Mouse (Mus musculus) brain, embryonic 14.5 days (tissue): ENCODE measurements around the gene Cdk19.

Experiments used
- CTCF ChIP-seq: fragments of 200-500 bp; IDR thresholded peaks from 2 replicates; pipeline ENCODE4 v1.5.1; 2012; ENCODE audit warnings: inconsistent platforms, mild to moderate bottlenecking, moderate library complexity, borderline replicate concordance; ENCODE audit not compliant: insufficient read depth, insufficient read length; ENCODE audit errors: extremely low read depth
- POLR2A ChIP-seq: fragments of 200-500 bp; IDR thresholded peaks from 2 replicates; pipeline ENCODE4 v1.6.1; 2012; ENCODE audit warnings: mild to moderate bottlenecking, inconsistent platforms, borderline replicate concordance; ENCODE audit not compliant: poor library complexity, insufficient read depth, insufficient read length, severe bottlenecking; ENCODE audit errors: extremely low read depth

DNA sequence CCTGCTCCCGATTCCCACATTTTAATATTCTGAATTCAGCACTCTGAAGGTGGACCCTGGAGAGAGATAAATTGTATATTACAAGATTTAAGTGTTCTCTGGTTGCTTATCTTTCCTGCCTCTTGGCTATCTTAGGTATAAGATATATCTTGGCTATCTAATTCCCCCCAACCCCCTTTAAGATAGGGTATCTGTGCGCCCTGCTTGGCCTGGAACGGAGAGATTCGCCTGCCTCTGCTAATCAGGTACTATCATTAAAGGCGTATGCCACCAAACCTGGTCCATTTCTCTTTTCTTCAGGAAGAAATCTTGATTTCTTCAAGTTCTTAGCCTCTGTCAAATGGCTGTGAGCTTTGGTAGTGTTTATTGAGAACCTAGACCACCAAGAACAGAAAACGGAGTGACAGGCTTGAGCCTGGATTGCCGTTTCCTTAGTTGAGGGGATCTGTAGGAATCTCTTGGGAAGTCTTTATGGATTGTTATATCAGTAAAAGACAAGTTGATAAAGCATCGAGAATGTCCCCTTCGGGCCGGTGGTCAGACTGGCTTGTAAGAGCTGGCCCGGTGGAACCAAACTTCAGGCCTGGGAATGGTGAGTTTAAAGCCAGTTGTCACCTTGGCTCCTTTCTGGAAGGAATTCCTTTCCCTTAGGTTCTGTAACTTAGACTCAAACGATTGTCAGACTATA is 11.0 kb downstream of the Cdk19 start:
- TF ChIP-seq CTCF: no peak
- no peak for TF ChIP-seq POLR2A
